Mouse (Mus musculus): ENCODE measurements around the gene Slc7a1.

Slc7a1 gene

GRCm38 (mm10) chr5:148314931-148315330, 84.8 kb downstream of the Slc7a1 start:
- DNase-seq (ENCODE audit: low spot score): no peak

DNA sequence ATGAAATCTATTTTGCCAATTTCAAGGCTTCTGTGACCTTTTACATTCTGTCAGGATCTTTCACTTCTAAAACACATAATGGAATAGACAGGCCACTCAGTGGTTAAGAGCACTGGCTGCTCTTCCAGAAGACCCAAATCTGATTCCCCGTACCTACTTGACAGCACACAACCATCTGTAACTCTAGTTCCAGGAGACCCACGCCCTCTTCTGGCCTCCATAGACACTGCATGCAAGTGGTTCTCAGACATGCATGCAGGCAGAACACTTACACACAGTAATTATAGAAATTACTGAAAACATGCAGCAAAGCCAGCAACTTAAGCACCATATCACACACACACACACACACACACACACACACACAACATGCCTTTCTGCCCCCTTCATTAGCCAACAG, 87.3 kb downstream of the Slc7a1 start:
- DNase-seq (ENCODE audit: low spot score): no peak

- no peak for DNase-seq (ENCODE audit: low spot score)
Measured at GRCm38 (mm10) chr5:148310790-148311189, 88.9 kb downstream of the Slc7a1 start.

DNA sequence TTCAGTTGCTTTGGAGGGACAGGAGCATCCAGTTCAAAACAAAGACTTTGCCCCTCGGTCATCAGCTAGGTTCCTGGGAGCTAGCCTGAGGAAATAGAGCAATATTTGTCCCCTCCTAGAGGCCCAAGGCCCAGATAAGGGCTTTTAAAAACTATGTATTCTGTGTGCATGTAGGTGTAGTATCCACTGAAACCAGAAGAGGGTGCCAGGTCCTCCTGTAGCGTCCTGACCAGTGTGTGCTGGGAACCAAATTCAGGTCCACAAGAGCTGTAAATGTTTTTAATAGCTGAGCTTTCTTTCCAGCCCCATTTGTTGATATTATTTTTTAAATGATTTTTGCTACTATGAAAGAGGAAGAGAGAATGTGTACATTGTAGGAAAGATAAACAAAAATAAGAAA, 95.6 kb downstream of the Slc7a1 start:
- DNase-seq (ENCODE audit: low spot score): no peak

GRCm38 (mm10) chr5:148302968-148303367, 96.7 kb downstream of the Slc7a1 start:
- no peak for DNase-seq (ENCODE audit: low spot score)

GRCm38 (mm10) chr5:148293346-148293745, 106.4 kb downstream of the Slc7a1 start:
- DNase-seq (ENCODE audit: low spot score): no peak

GRCm38 (mm10) chr5:148292862-148293261, 106.8 kb downstream of the Slc7a1 start:
- DNase-seq (ENCODE audit: low spot score): no peak

GRCm38 (mm10) chr5:148289951-148290350, 109.8 kb downstream of the Slc7a1 start:
- no peak for DNase-seq (ENCODE audit: low spot score)

DNA sequence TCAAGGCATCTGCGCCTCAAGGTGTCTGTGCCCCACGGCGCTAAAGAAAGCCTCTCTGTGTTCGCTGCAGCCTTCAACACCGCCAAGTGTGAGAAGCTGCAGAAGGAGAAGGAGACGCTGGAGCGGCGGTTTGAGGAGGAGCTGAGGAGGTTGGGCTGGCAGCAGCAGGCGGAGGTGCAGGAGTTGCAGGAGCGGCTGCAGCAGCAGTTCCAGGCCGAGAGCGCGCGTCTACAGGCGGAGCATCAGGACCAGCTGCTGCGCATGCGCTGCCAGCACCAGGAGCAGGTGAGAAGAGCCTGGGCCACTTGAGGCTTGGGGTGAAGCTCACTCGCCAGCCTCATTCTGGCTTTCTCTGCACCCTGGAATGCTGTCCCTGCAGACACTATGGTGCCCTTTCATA, 110.9 kb downstream of the Slc7a1 start:
- no peak for DNase-seq (ENCODE audit: low spot score)

- no peak for DNase-seq (ENCODE audit: low spot score)
Measured at GRCm38 (mm10) chr5:148287529-148287928, 112.2 kb downstream of the Slc7a1 start.

DNA sequence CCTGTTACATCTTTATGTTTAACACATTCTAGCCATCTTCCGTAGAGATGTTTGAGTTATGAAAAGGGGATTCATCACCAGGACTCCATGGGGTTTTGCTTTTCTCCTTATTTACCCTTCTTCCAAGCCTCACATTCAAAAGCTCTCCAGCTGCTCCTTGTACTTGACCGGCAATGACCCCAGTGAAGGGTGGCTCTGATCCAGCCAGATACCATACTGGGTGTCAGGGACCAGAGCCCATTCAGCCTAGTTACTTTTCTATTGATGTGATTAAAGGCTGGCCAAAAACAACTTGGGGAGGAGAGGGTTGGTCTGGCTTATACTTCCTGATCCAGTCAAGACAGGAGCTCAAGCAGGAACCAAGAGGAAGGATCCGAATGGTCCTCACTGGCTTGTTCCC, 116.1 kb downstream of the Slc7a1 start:
- DNase-seq (ENCODE audit: low spot score): no peak

DNA sequence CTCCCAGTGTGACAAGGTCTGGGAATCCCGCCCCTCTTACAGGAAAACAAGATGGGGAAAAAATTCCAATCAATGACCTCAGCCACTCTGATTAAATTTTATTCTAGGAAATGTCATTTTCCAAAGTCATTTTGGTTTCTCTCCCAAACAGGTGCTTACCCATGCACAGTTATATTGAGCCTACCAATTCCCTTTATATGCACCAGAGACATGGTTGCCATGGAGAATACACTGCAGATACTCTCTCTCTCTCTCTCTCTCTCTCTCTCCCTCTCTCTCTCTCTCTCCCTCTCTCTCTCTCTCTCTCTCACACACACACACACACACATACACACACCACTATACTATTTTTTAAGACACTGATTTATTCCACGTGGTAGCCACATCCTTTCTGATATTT, 116.5 kb downstream of the Slc7a1 start:
- DNase-seq (ENCODE audit: low spot score): no peak

GRCm38 (mm10) chr5:148282631-148283030, 117.1 kb downstream of the Slc7a1 start:
- no peak for DNase-seq (ENCODE audit: low spot score)

GRCm38 (mm10) chr5:148282093-148282492, 117.6 kb downstream of the Slc7a1 start:
- no peak for DNase-seq (ENCODE audit: low spot score)

DNA sequence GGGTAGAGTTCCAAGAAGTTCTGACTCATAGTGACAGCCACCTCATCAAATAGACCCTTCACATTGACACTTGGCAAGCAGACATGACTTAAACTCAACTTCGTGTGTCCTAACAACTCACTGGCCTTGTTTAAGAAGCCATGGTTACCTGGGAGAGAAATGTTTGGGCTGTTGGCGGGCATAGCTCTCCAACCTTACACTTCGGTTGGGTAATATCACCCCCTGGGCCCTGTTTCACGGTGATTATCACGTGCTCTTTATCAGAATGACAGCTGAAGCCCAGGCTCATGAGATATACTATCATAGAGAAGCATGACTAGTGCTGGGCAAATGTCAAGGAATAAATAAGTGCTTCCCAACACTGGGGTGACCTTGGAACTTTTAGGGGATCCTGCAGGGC, 119.4 kb downstream of the Slc7a1 start:
- no peak for DNase-seq (ENCODE audit: low spot score)

GRCm38 (mm10) chr5:148278233-148278632, 121.5 kb downstream of the Slc7a1 start:
- no peak for DNase-seq (ENCODE audit: low spot score)
